Mouse (Mus musculus) ES-Bruce4 (cell line): ENCODE measurements at regions not wholly inside any gene's neighbourhood (a gene's known extent, or its start where the extent isn't known, plus 50 kb on each side); places are given as distances from the start of the nearest gene placed in this dataset.

Experiments
- CTCF ChIP-seq: IDR thresholded peaks from one replicate; pipeline ENCODE4 v1.8.1; 2011; ENCODE audit warnings: low read depth, low read length
- EP300 ChIP-seq: IDR thresholded peaks from 2 replicates; pipeline ENCODE4 v1.6.1; 2011; ENCODE audit warnings: low read depth, low read length; ENCODE audit not compliant: insufficient read depth
- POLR2A ChIP-seq: IDR thresholded peaks from one replicate; pipeline ENCODE4 v1.8.1; 2011; ENCODE audit warnings: low read length; ENCODE audit not compliant: insufficient read depth

- TF ChIP-seq POLR2A (no peak), CTCF (no peak), EP300 (no peak)
Observed at GRCm38 (mm10) chr5:41076412-41076811, 631.5 kb downstream of the Rab28 start.
